Mouse (Mus musculus) embryo, embryonic 10.5 days (tissue): ENCODE measurements around the gene Mcidas.

Source experiments
- DNase-seq: peaks from one replicate; pipeline ENCODE4 v3.0.0-alpha.2; 2015; ENCODE audit warnings: low spot score

Mcidas gene

GRCm38 (mm10) chr13:112993531-112994152 is at the start of gene Mcidas:
Mcidas (plus strand) TSS chr13:112993845.
- peak; percentile 45 for DNase-seq

- no peak for DNase-seq
Measured at GRCm38 (mm10) chr13:112945312-112945711, 48.3 kb upstream of the Mcidas start.

DNA sequence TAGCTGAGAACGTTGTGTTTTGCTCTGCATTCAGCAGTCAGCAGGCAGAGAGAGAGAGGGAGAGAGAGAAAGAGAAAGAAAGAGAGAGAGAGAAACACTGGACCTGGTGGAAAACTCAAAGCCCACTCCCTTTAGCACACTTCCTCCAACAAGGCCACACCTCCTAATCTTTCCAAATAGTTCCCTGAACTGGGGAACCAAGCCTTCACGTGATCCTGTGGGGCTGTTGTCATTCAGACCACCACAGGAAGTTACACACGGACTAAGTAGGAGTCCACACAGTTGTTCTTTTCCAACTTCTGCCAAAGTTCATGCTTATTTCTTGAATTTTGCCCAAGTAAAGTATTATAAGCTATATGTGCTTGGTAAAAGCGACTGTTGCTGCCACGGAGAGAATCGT is 47.7 kb upstream of the Mcidas start:
- DNase-seq: no peak

DNA sequence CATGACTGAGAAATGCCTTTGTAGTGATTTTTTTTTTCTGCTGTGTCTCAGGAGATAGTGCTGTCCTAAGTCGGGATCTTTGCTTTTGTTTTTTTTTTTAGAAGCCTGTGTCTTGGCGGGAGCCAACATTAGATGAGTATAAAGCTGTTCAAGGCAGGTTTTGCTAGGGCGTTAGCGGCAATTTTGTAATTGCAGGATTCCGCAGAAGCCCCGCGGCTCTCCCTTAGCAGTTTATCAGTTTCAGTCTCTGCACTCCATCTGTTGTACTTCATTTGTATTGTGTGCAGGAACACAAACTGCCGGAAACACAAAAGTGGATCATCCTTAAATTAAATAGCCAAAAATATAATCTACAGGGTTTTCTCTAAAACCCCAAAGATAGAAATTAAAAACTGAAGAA is 39.6 kb upstream of the Mcidas start:
- no peak for DNase-seq

DNA sequence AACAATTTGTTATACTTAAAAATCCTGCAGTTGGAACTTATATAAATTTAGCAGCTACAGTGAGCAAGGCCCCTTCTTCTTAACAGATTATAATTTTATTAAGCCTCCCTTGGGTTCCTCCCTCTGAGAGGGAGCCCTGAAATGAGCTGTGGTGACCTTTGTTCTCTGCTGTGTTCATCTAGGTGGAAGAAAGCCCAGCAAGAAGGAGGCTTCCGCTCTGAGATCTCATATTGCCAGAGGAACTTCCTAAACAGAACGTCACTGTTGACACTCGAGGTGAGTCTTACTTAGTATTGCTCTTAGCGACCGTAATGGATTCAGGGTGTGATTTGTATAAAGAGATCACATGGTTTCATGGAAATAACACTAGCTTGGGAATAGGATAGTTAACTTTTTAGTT is 30.6 kb upstream of the Mcidas start:
- no peak for DNase-seq

DNA sequence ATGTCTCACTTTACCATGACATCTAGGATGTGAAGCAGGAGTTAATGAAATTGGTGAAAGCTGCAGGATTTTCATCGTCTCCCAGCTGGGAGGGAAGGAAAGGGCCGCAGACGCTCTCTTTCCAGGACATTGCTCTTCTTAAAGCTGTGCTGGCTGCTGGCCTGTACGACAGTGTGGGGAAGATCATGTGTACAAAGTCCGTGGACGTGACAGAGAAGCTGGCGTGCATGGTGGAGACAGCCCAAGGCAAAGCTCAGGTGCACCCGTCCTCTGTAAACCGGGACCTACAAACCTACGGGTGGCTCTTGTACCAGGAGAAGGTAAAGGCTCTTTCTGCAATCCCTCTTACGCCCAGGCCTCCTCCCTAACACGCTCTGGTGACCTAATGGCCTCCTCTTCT is 29.2 kb upstream of the Mcidas start:
- DNase-seq: no peak

DNA sequence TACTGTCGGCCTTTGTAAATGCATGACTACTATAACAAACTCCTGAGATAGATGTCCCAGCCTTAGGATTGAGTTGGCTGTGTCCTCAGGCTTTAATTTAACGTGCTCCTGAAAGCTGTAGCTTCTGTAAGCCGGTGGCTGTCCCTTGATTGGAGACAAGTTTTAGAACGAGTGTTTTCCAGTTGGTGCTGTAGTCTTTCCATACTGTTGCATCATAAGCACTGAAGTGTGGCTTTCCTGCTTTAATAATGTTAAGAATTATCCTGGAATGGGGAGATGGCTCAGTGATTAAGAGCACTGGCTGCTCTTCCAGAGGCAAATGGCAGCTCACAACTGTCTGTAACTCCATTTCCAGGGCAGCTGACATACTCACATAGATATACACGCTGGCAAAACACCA is 26.4 kb upstream of the Mcidas start:
- DNase-seq: no peak

- DNase-seq: no peak
Measured at GRCm38 (mm10) chr13:112976720-112977119, 16.9 kb upstream of the Mcidas start.

- peak; percentile 70 for DNase-seq
Measured at GRCm38 (mm10) chr13:112985605-112986450, 7.8 kb upstream of the Mcidas start.

- DNase-seq: peak; percentile 44
Measured at GRCm38 (mm10) chr13:112986451-112986950, 7.1 kb upstream of the Mcidas start.

DNA sequence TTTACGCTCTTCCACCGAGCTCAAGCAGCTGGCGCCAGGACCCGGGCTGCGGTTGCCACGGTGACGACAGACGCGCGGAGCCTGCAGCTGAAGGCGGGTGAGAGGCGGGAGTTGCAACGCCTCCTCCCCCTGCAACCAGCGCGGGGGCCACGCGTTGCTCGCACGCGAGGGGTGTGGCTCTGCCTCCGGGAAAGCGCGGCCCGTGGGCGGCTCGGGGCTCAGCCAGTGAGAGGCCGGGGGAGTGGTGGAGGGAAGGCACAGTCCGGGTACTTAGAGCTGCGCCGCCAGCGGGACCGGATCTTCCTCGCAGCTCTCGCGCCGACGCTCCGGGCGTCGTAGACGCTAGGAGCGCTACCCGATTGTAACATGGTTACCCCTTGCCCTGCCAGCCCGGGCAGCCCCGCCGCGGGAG is 6.1 kb upstream of the Mcidas start, which contains the start of gene Ccno:
TSS of gene Ccno (plus strand) at position 271 of the 412 bp plus-strand sequence.
- DNase-seq: peak; percentile 89

DNA sequence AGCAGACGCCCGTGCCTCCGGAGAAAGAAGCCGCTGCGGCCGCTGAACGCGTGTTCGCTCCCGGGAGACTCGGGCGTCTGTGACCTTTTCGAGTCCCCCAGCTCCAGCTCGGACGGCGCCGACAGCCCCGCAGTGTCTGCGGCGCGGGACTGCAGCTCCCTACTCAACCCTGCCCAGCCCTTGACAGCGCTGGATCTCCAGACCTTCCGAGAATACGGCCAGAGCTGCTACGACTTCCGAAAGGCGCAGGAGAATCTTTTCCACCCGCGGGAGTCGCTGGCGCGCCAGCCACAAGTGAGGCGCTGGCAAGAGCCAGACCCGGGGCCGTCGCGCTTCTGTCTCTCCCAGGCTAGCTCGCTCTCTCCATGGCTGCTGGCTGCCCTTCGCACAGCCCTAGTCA is 5.7 kb upstream of the Mcidas start:
- peak; percentile 49 for DNase-seq

DNA sequence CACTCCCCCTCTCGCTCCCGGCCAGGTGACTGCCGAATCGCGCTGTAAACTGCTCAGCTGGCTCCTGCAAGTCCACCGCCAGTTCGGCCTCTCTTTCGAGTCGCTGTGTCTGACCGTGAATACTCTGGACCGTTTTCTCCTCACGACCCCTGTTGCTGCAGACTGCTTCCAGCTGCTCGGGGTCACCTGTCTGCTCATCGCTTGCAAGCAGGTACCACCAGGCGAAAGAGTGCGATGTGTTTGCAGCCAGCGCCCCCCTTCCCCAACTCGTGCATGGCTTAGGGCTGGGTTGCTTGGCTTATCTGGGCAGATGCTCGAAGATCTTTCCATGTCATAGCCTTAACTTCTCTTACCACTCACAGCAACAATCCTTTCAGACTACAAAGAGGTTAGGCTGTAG is 4.8 kb upstream of the Mcidas start:
- peak; percentile 48 for DNase-seq

GRCm38 (mm10) chr13:112989541-112989940 is 4.1 kb upstream of the Mcidas start:
- peak; percentile 41 for DNase-seq

GRCm38 (mm10) chr13:112990346-112990745 is 3.3 kb upstream of the Mcidas start:
- DNase-seq: no peak

GRCm38 (mm10) chr13:112994191-112994590 is 546 bp downstream of the Mcidas start:
- DNase-seq: peak; percentile 77

DNA sequence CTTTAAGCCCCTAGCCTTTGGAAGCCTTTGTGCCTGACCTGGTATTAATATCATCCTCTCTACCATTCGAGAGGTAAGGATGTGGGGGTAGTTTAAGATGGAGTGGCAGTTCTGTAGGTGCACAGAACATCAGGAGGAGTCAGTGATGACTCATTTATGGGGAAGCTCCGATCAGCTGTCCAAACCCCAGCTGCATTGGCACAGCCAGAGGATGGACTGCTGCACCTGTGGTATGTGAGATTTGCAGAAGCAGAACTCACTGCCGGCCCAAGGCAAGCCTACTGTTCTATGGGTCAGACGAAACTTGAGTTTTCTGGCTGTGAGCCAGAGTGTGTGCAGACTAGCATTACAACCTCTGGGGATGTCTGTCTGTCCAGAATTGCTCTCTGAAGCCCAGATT is 2.8 kb downstream of the Mcidas start:
- no peak for DNase-seq

- DNase-seq: no peak
Measured at GRCm38 (mm10) chr13:112997369-112997768, 3.7 kb downstream of the Mcidas start.

- peak; percentile 59 for DNase-seq
Measured at GRCm38 (mm10) chr13:112998427-112999201, 5.0 kb downstream of the Mcidas start.

DNA sequence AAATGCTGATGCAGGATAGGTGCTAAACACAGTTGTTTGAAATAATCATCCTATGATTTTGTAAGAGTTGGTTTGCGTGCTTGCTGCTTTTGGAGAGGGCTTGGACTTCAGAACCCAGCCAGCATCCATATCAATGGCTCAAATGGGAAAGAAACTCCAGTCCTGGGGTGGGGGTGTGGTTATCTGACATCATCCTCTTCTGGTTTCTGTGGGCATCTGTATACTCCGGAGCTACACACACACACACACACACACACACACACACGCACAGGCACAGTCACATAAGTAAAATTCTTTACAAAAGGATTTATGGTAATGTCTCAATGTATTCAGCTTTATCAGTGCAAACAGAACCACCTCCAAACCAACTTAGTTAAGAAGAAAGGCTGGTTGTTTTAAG is 6.4 kb downstream of the Mcidas start:
- DNase-seq: no peak

- no peak for DNase-seq
Measured at GRCm38 (mm10) chr13:113000576-113001318, 7.1 kb downstream of the Mcidas start.

DNA sequence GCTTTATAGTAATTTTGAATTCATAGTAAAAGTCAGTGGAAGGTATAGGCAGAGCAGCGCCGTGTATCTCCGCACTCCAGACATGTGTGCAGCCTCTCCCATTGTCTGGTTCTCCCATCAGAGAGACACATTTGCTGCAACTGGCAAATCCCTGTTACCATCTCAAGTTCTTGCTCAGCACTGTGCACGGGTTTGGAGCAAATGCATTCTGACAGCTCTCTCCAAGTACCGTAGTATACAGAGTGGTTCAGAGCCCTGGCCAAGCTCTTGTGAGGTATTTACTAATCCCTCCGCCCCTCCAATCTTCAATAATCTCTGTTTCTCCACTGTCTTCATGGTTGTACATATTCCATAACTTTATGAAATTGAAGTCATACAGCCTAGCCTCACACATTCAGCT is 19.0 kb downstream of the Mcidas start:
- DNase-seq: no peak
